Mouse (Mus musculus) erythroblast, embryonic 14.5 days (primary cell): ENCODE measurements around the gene Adssl1. TPM values are rescaled to one million over a fixed set of nuclear protein-coding genes. Genes with fewer than 3 reads are reported as not detected.

Source experiments
- H3K27me3 ChIP-seq: 2 replicates; pipeline ENCODE4 v1.6.1; 2012; ENCODE audit warnings: inconsistent platforms; ENCODE audit not compliant: control insufficient read depth
- H3K36me3 ChIP-seq: 2 replicates; pipeline ENCODE4 v1.6.1; 2012; ENCODE audit warnings: mild to moderate bottlenecking, inconsistent platforms; ENCODE audit not compliant: control insufficient read depth
- H3K4me1 ChIP-seq: 2 replicates; pipeline ENCODE4 v1.6.1; 2012; ENCODE audit warnings: inconsistent platforms; ENCODE audit not compliant: control insufficient read depth
- H3K4me3 ChIP-seq: replicated peaks from 2 replicates; pipeline ENCODE3; 2012; ENCODE audit warnings: moderate library complexity, mild to moderate bottlenecking, inconsistent platforms
- H3K9me3 ChIP-seq: 2 replicates; pipeline ENCODE4 v1.6.1; 2012; ENCODE audit warnings: low read length, inconsistent platforms, mixed read lengths; ENCODE audit not compliant: control insufficient read depth
- GATA1 ChIP-seq: IDR thresholded peaks from 2 replicates; pipeline ENCODE4 v1.6.1; 2012; ENCODE audit warnings: low read length, inconsistent platforms, mixed read lengths
- TAL1 ChIP-seq: IDR thresholded peaks from 3 replicates; pipeline ENCODE4 v1.6.1; 2012; ENCODE audit warnings: low read length, inconsistent platforms, mixed read lengths
- polyA plus RNA-seq: library from polyadenylated mRNA; stranded (reverse); fragments of >175 nt; gene quantifications from 2 replicates; pipeline ENCODE4 v1.2.3, GENCODE M21; 2012

The Adssl1 gene
- polyA plus RNA-seq, 1 experiment, result 0.28 TPM

GRCm38 (mm10) chr12:112677076-112677475, 57.2 kb downstream of the Adssl1 start:
- peaks cover 47% of the 10 kb centered on the region for H3K4me1 ChIP-seq

GRCm38 (mm10) chr12:112677943-112678554, 58.2 kb downstream of the Adssl1 start:
- TF ChIP-seq TAL1 (no peak), GATA1 (no peak)

More at GRCm38 (mm10) chr12:112677076-112677475, 57.2 kb downstream of the Adssl1 start:
- Histone ChIP-seq H3K4me3 (no peak overlapping the region), H3K9me3 (peaks cover 17% of the 10 kb centered on the region), H3K27me3 (peaks cover 62% of the 10 kb centered on the region), H3K36me3 (peaks cover under 1% of the 10 kb centered on the region)
- no peak for TF ChIP-seq GATA1
- no peak for TF ChIP-seq TAL1

GRCm38 (mm10) chr12:112678555-112679026, 58.7 kb downstream of the Adssl1 start, which contains the start of gene Zbtb42:
Zbtb42 (plus strand) TSS chr12:112678828.
- H3K27me3 ChIP-seq, result peaks cover 76% of the 10 kb centered on the region
- H3K9me3 ChIP-seq, result peaks cover 17% of the 10 kb centered on the region
- peaks cover 32% of the 10 kb centered on the region for H3K4me1 ChIP-seq
- H3K4me3 ChIP-seq, result peak within 1 kb of the TSS; percentile 62
- H3K36me3 ChIP-seq, result no peaks in the 10 kb centered on the region; the same call in 1 of the 2 replicates
- TF ChIP-seq TAL1 (no peak), GATA1 (no peak)

More at GRCm38 (mm10) chr12:112677943-112678554, 58.2 kb downstream of the Adssl1 start:
- H3K36me3 ChIP-seq, result no peaks in the 10 kb centered on the region; the same call in 1 of the 2 replicates
- H3K4me1 ChIP-seq, result peaks cover 38% of the 10 kb centered on the region
- H3K9me3 ChIP-seq, result peaks cover 17% of the 10 kb centered on the region
- H3K4me3 ChIP-seq, result peak overlapping the region; percentile 62
- peaks cover 71% of the 10 kb centered on the region for H3K27me3 ChIP-seq

GRCm38 (mm10) chr12:112679027-112679996, 59.5 kb downstream of the Adssl1 start:
- TF ChIP-seq TAL1 (no peak), GATA1 (no peak)
- Histone ChIP-seq H3K4me3 (peak overlapping the region; percentile 62), H3K4me1 (peaks cover 28% of the 10 kb centered on the region), H3K9me3 (peaks cover 17% of the 10 kb centered on the region), H3K27me3 (peaks cover 83% of the 10 kb centered on the region), H3K36me3 (no peaks in the 10 kb centered on the region; the same call in 1 of the 2 replicates)

GRCm38 (mm10) chr12:112683351-112683750, 63.5 kb downstream of the Adssl1 start:
- Histone ChIP-seq H3K9me3 (peaks cover 15% of the 10 kb centered on the region), H3K4me1 (peaks cover 12% of the 10 kb centered on the region), H3K27me3 (peaks cover 80% of the 10 kb centered on the region), H3K4me3 (no peak overlapping the region), H3K36me3 (no peaks in the 10 kb centered on the region; the same call in 1 of the 2 replicates)
- TF ChIP-seq GATA1 (no peak), TAL1 (no peak)

GRCm38 (mm10) chr12:112688458-112688857, 68.6 kb downstream of the Adssl1 start:
- no peaks in the 10 kb centered on the region for H3K36me3 ChIP-seq
- peaks cover 2% of the 10 kb centered on the region; the same call in 1 of the 2 replicates for H3K9me3 ChIP-seq
- peaks cover 13% of the 10 kb centered on the region for H3K4me1 ChIP-seq
- H3K27me3 ChIP-seq, result peaks cover 49% of the 10 kb centered on the region
- TF ChIP-seq GATA1 (no peak), TAL1 (no peak)
- no peak overlapping the region for H3K4me3 ChIP-seq

Other genes with a start within 250 kb of the Adssl1 start
- 0.01 TPM in 1 of 2 replicates, not detected in the other for gene A530016L24Rik, start 130.6 kb upstream of the Adssl1 start, polyA plus RNA-seq
- not detected in 2 replicates for gene Tmem179, start 103.3 kb upstream of the Adssl1 start, polyA plus RNA-seq
- 0.43 TPM in 2 replicates for gene Inf2, start 31.3 kb upstream of the Adssl1 start, polyA plus RNA-seq
- gene Siva1, start 24.6 kb downstream of the Adssl1 start, polyA plus RNA-seq, result 20.4 and 20.6 TPM in 2 replicates
- 15.1 and 15.2 TPM in 2 replicates for gene Akt1, start 54.8 kb downstream of the Adssl1 start, polyA plus RNA-seq
- gene Zbtb42, start 58.8 kb downstream of the Adssl1 start, polyA plus RNA-seq, result 0.02 TPM in 1 of 2 replicates, not detected in the other
- 0.02 and 0.04 TPM in 2 replicates for gene Cep170b, start 100.4 kb downstream of the Adssl1 start, polyA plus RNA-seq
- 0.24 and 0.50 TPM in 2 replicates for gene Pld4, start 140.6 kb downstream of the Adssl1 start, polyA plus RNA-seq
- 0.01 and 0.05 TPM in 2 replicates for gene Ahnak2, start 182.6 kb downstream of the Adssl1 start, polyA plus RNA-seq
- gene Clba1, start 188.9 kb downstream of the Adssl1 start, polyA plus RNA-seq, result 0.10 TPM in 1 of 2 replicates, not detected in the other
- gene Cdca4, start 209.4 kb downstream of the Adssl1 start, polyA plus RNA-seq, result 3.3 and 4.7 TPM in 2 replicates
- gene Gpr132, start 248.2 kb downstream of the Adssl1 start, polyA plus RNA-seq, result 0.01 TPM in 1 of 2 replicates, not detected in the other